In genomic region chr13:52628602-52629001, GRCm38 (mm10) we compare ENCODE assay signal across 9 mouse cellular contexts. TPM values are rescaled to one million over a fixed set of nuclear protein-coding genes. Genes with fewer than 3 reads are reported as not detected.
DNase-seq lines count a peak whose midpoint lies in the region; ATAC-seq and TF ChIP-seq lines count a peak whose summit lies in the region.
"Had no signal": no experiment of that assay in that cellular context is flagged by ENCODE, and none has a peak within 500 bp of the region (broad histone marks: within the 10 kb centered on the region; RNA-seq: fewer than 3 reads in every experiment).

No protein-coding gene starts in this region.

- H3K4me1 ChIP-seq in liver, embryonic 14.5 days (replicated peaks; ENCODE audit: control insufficient read depth in 2 of 2, insufficient read depth in 2 of 2, low read length in 1 of 2): no peaks in the 10 kb centered on the region
- H3K4me1 ChIP-seq in neural tube, embryonic 15.5 days: no peaks in the 10 kb centered on the region
- H3K4me1 ChIP-seq: neural tube, embryonic 12.5 days had no signal

- H3K36me3 ChIP-seq in liver, embryonic 14.5 days (replicated peaks; ENCODE audit: control insufficient read depth, insufficient read depth, low read depth): no peaks in the 10 kb centered on the region
- H3K36me3 ChIP-seq in neural tube, embryonic 15.5 days: no peaks in the 10 kb centered on the region
- H3K36me3 ChIP-seq: neural tube, embryonic 12.5 days had no signal

- peak; percentile 19 for DNase-seq in ovary, postnatal 14 days (ENCODE audit: low spot score)
- no peak for DNase-seq in ovary, postnatal 10 days (ENCODE audit: low spot score)
- DNase-seq in adipocyte (ENCODE audit: low spot score): peak; percentile 78
- DNase-seq in embryo, embryonic 10.5 days (ENCODE audit: low spot score): peak; percentile 79
- peak; percentile 68 for DNase-seq in induced T-regulatory cell, adult 2 months (ENCODE audit: low read depth)
- no peak for DNase-seq in liver, embryonic 14.5 days (ENCODE audit: low read depth in 3 of 3, low spot score in 3 of 3)

- no peak overlapping the region for H3K9ac ChIP-seq in liver, embryonic 14.5 days (replicated peaks)
- no peak overlapping the region for H3K9ac ChIP-seq in neural tube, embryonic 15.5 days (replicated peaks)
- H3K9ac ChIP-seq: neural tube, embryonic 12.5 days had no signal

- H3K4me3 ChIP-seq in liver, embryonic 14.5 days (ENCODE audit: insufficient read depth in 1 of 2, low read depth in 2 of 2, low read length in 2 of 2): no peak overlapping the region
- no peak overlapping the region for H3K4me3 ChIP-seq in neural tube, embryonic 15.5 days (replicated peaks)
- H3K4me3 ChIP-seq: neural tube, embryonic 12.5 days had no signal

- TF ChIP-seq CTCF in liver, embryonic 14.5 days (IDR thresholded peaks at IDR 0.05; ENCODE audit: low read depth): peak; percentile 75

- no peak overlapping the region for H3K4me2 ChIP-seq in liver, embryonic 14.5 days (ENCODE audit: low read depth)
- no peak overlapping the region for H3K4me2 ChIP-seq in neural tube, embryonic 15.5 days
- H3K4me2 ChIP-seq: neural tube, embryonic 12.5 days had no signal

- H3K27ac ChIP-seq in liver, embryonic 14.5 days: no peak overlapping the region
- H3K27ac ChIP-seq in neural tube, embryonic 15.5 days (replicated peaks): no peak overlapping the region
- H3K27ac ChIP-seq: neural tube, embryonic 12.5 days had no signal

- no peak for TF ChIP-seq EP300 in liver, embryonic 14.5 days (IDR thresholded peaks at IDR 0.05; ENCODE audit: low read depth)

- no peaks in the 10 kb centered on the region for H3K9me3 ChIP-seq in liver, embryonic 14.5 days (ENCODE audit: control insufficient read depth, low read length)
- no peaks in the 10 kb centered on the region for H3K9me3 ChIP-seq in neural tube, embryonic 15.5 days (replicated peaks)
- H3K9me3 ChIP-seq: neural tube, embryonic 12.5 days had no signal

- no peak for ATAC-seq in liver, embryonic 14.5 days (ENCODE audit: insufficient read depth)
- ATAC-seq in neural tube, embryonic 15.5 days (ENCODE audit: low FRiP score): peak; percentile 79; the same call in 1 of the 2 replicates
- no peak for ATAC-seq in activated CD4-positive, CD25-positive, alpha-beta regulatory T cell, adult 4 months

- H3K27me3 ChIP-seq in liver, embryonic 14.5 days (ENCODE audit: control insufficient read depth, insufficient read depth, low read length): no peaks in the 10 kb centered on the region
- no peaks in the 10 kb centered on the region for H3K27me3 ChIP-seq in neural tube, embryonic 15.5 days (replicated peaks)
- H3K27me3 ChIP-seq: neural tube, embryonic 12.5 days had no signal

- 49% methylated on average over 9 of the region's 9 CpGs for WGBS in liver, embryonic 14.5 days (ENCODE audit: insufficient replicate concordance)
- WGBS in neural tube, embryonic 15.5 days: 33% methylated on average over 9 of the region's 9 CpGs

RNA-seq across cellular contexts. Expression of gene Syk, which starts 45.6 kb away (rescaled TPM):
- polyA plus RNA-seq in liver, embryonic 14.5 days (2012; rRNA removed): 3.4 and 4.3 TPM in 2 replicates
- polyA plus RNA-seq in liver, embryonic 14.5 days (2014; fragmentation: Nextera tagmentation; extraction: Ambion mirVana): 4.2 and 4.3 TPM in 2 replicates
- polyA plus RNA-seq in neural tube, embryonic 15.5 days (2015; fragmentation: Nextera tagmentation; extraction: Ambion mirVana): 0.96 and 3.2 TPM in 2 replicates
- 1 to 10 TPM in 1 of 2 experiments, under 1 TPM in 1; 0.63 to 1.4 TPM for polyA plus RNA-seq in activated CD4-positive, CD25-positive, alpha-beta regulatory T cell, adult 4 months (2017; shearing (Covaris generic))

Comparison
In these comparisons a context has a peak if more than half of its experiments do, and no peak if none do; other contexts are left out.
1. DNase-seq: peak in ovary, postnatal 14 days (single experiment), adipocyte (single experiment), embryo, embryonic 10.5 days (single experiment) and induced T-regulatory cell, adult 2 months (single experiment); none in ovary, postnatal 10 days (single experiment) and liver, embryonic 14.5 days (0 of 3).